25 mouse cellular contexts compared by ENCODE assay signal in genomic region chr14:16944441-16944840, GRCm38 (mm10).
"Had no signal": no experiment of that assay in that cellular context is flagged by ENCODE, and none has a peak within 500 bp of the region (broad histone marks: within the 10 kb centered on the region; RNA-seq: fewer than 3 reads in every experiment).

No protein-coding gene starts in this region.

- H3K27ac ChIP-seq: heart, adult 2 months; heart, embryonic 13.5 days; heart, embryonic 15.5 days; hindbrain, embryonic 13.5 days; hindbrain, embryonic 15.5 days; hindbrain, postnatal 0 days; kidney, embryonic 15.5 days; kidney, postnatal 0 days; limb, embryonic 13.5 days; limb, embryonic 15.5 days; liver, embryonic 12.5 days; liver, embryonic 14.5 days had no signal

- H3K4me3 ChIP-seq: heart, adult 2 months; heart, embryonic 13.5 days; heart, embryonic 15.5 days; hindbrain, embryonic 13.5 days; hindbrain, embryonic 15.5 days; kidney, embryonic 15.5 days; limb, embryonic 13.5 days; limb, embryonic 15.5 days; liver, embryonic 12.5 days had no signal

- H3K27me3 ChIP-seq: heart, embryonic 13.5 days; heart, embryonic 15.5 days; hindbrain, embryonic 13.5 days; hindbrain, embryonic 15.5 days; kidney, embryonic 15.5 days; limb, embryonic 13.5 days; limb, embryonic 15.5 days; liver, embryonic 12.5 days had no signal

- DNase-seq: gastrocnemius, postnatal 14 days; gastrocnemius, postnatal 36 days; heart, adult 11 months; heart, adult 2 months; heart, postnatal 14 days; heart, postnatal 36 days; kidney, adult 11 months; kidney, adult 2 months; kidney, adult 9 months; kidney, postnatal 14 days; kidney, postnatal 36 days; layer of hippocampus, adult 9-11 months; layer of hippocampus, postnatal 36 days; left cerebral cortex, postnatal 4 days had no signal

- H3K4me1 ChIP-seq: heart, embryonic 13.5 days; hindbrain, embryonic 15.5 days; kidney, embryonic 15.5 days; limb, embryonic 13.5 days; limb, embryonic 15.5 days; liver, embryonic 12.5 days had no signal
